Mouse (Mus musculus) intestine, embryonic 14.5 days (tissue): Measurements from ENCODE around the gene Trappc11. TPM values are rescaled to one million over a fixed set of nuclear protein-coding genes. Genes with fewer than 3 reads are reported as not detected.
A peak's percentile ranks its signal among the peaks of the same experiment; 100 is the strongest.

Source experiments
- ATAC-seq: fragments of 200-750 bp; cut with Nextera tagmentation; replicated peaks from 2 replicates; pipeline ENCODE4 v1.8.0; 2017; ENCODE audit warnings: low read depth, moderate number of reproducible peaks, moderate TSS enrichment, moderate library complexity; ENCODE audit not compliant: low FRiP score, low TSS enrichment
- DNase-seq: peaks from one replicate; pipeline ENCODE4 v3.0.0-alpha.2; 2018; ENCODE audit warnings: low spot score
- H3K27ac ChIP-seq: fragments of 300-500 bp; sonication (generic); 2 replicates; pipeline ENCODE4 v1.5.1; 2014; ENCODE audit warnings: low read depth, mild to moderate bottlenecking, control low read depth
- H3K27me3 ChIP-seq: fragments of 300-500 bp; sonication (generic); replicated peaks from 2 replicates; pipeline ENCODE4 v1.6.1; 2014; ENCODE audit warnings: low read length, control low read depth; ENCODE audit not compliant: control insufficient read depth, insufficient read depth
- H3K36me3 ChIP-seq: fragments of 300-500 bp; sonication (generic); 2 replicates; pipeline ENCODE4 v1.6.1; 2014; ENCODE audit warnings: low read length, control low read depth; ENCODE audit not compliant: control insufficient read depth, insufficient read depth
- H3K4me1 ChIP-seq: fragments of 300-500 bp; sonication (generic); replicated peaks from 2 replicates; pipeline ENCODE4 v1.6.1; 2014; ENCODE audit warnings: low read length, control low read depth, mixed read lengths; ENCODE audit not compliant: control insufficient read depth, insufficient read depth
- H3K4me2 ChIP-seq: fragments of 300-500 bp; sonication (generic); 2 replicates; pipeline ENCODE4 v1.6.1; 2014; ENCODE audit warnings: low read length
- H3K4me3 ChIP-seq: fragments of 300-500 bp; sonication (generic); 2 replicates; pipeline ENCODE4 v1.5.1; 2014; ENCODE audit warnings: low read depth, low read length, control low read depth, mixed read lengths
- H3K9ac ChIP-seq: fragments of 300-500 bp; sonication (generic); 2 replicates; pipeline ENCODE4 v1.6.1; 2014; ENCODE audit warnings: mild to moderate bottlenecking, low read length
- H3K9me3 ChIP-seq: fragments of 300-500 bp; sonication (generic); 2 replicates; pipeline ENCODE4 v1.6.1; 2016; ENCODE audit warnings: low read length, control low read depth; ENCODE audit not compliant: control insufficient read depth
- WGBS: fragments of 180-500 bp; shearing (Covaris S2); extraction: QIAGEN DNeasy Blood & Tissue Kit; methylation state at CpG from one replicate; pipeline ENCODE4 v1.1.7; 2014; 5-methylcytosine and 5-hydroxymethylcytosine counted together
- polyA plus RNA-seq: library from polyadenylated mRNA; unstranded; fragments of >200 nt; fragmentation: Nextera tagmentation; extraction: Ambion mirVana; gene quantifications from 2 replicates; pipeline ENCODE4 v1.2.1, GENCODE M21; 2014

The Trappc11 gene
- polyA plus RNA-seq: 28.6 and 35.1 TPM in 2 replicates

DNA sequence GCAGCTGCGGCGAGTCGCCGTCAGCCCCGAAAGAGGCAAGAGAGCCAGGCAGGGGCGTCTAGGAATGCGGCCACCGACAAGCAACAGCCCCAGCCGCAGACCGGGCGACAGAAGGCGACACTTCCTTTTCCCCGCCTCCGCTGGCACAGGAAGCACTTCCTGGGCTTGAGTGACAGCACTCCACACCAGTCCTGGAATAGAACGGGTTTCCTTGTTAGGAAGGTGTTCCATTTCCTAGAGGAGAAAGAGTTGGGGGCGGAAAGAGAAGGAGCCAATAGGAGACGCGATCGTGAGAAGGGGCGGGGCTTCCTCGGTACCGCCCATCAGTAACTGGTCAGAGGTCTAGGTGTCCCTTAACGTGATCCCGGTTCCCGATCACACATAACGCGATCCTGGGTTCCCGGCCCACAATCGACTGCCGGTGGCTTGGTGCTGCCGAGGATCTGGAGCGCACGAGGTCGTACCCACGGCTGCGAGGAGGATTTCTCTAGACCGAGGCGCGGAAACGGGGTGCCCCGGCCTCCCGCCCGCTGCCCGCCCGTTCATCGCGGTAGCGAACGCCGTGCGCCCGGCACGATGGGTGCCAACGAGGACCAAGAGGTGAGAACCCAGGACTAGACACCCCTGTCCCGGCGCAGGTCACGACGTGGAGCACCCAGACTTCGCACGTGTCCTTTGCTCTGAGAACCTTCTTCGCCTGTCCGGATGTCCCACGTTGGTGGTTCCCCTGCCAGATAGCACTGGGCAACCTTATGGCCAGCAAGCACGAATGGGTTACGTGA is at the start of gene Trappc11, which contains the start of gene Rwdd4a:
Gene Trappc11, minus strand, starts transcription at position 127 of the 782 bp plus-strand sequence.
Gene Rwdd4a, plus strand, starts transcription at position 321 of the 782 bp plus-strand sequence.
- Histone ChIP-seq H3K36me3 (peaks cover 30% of the 10 kb centered on the region), H3K27me3 (no peaks in the 10 kb centered on the region), H3K9ac (peak within 1 kb of the TSS; percentile 93), H3K4me2 (peak within 1 kb of the TSS; percentile 94), H3K4me3 (peak within 1 kb of the TSS; percentile 90), H3K27ac (peak within 1 kb of the TSS; percentile 64), H3K9me3 (no peaks in the 10 kb centered on the region), H3K4me1 (peaks cover 13% of the 10 kb centered on the region)
- DNase-seq (peak; percentile 95), ATAC-seq (peak; percentile 100)
- WGBS: under 1% methylated on average over 61 of the region's 65 CpGs

DNA sequence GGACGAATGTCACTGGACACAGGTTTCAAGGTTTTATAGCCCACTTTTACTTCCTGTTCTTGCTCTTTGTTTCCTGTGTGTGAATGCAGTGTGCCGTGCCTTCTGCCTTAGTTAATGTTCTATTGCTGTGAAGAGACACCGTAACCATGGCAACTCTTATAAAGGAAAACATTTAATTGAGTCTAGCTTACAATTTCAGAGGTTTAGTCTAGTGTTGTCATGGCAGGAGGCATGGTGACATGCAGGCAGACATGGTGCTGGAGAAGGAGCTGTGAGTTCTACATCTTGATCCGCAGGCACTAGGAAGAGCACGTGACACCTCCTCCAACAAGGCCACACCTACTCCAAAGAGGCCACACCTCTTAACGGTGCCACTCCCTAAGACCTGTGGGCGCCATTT is 48.2 kb upstream of the Trappc11 start:
- no peak overlapping the region for H3K9ac ChIP-seq
- H3K27ac ChIP-seq: no peak overlapping the region
- H3K9me3 ChIP-seq: no peaks in the 10 kb centered on the region
- 83% methylated on average over 7 of the region's 7 CpGs for WGBS
- H3K4me1 ChIP-seq: no peaks in the 10 kb centered on the region
- no peak overlapping the region for H3K4me2 ChIP-seq
- DNase-seq (no peak), ATAC-seq (no peak)
- H3K27me3 ChIP-seq: no peaks in the 10 kb centered on the region
- no peaks in the 10 kb centered on the region for H3K36me3 ChIP-seq
- H3K4me3 ChIP-seq: no peak overlapping the region

DNA sequence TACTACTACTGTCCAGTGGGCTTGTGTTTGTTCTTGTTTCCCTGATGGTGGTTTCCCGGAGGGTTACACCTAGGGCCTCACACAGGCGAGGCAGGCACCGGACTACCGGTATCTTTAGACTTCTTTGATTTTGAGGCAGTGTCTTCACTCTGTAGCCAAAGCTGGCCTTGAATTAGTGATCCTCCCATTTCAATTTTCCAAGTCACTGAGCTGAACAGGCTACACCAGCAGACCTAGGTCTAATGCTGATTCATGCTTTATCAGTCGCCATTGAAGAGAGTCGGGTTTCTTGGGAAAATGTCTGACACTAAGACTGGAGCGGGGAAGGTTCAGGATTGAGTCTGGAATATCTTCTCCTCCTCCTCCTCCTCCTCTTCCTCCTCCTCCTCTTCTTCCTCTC is 40.2 kb upstream of the Trappc11 start:
- no peaks in the 10 kb centered on the region for H3K36me3 ChIP-seq
- DNase-seq: no peak
- H3K27me3 ChIP-seq: no peaks in the 10 kb centered on the region
- no peak overlapping the region for H3K4me3 ChIP-seq
- no peak for ATAC-seq
- H3K4me1 ChIP-seq: no peaks in the 10 kb centered on the region
- H3K4me2 ChIP-seq: no peak overlapping the region
- H3K27ac ChIP-seq: no peak overlapping the region
- 87% methylated on average over 7 of the region's 7 CpGs for WGBS
- H3K9ac ChIP-seq: no peak overlapping the region
- H3K9me3 ChIP-seq: 0 out of 2 replicates have a peak, but pooled peaks cover 2% of the 10 kb centered on the region

DNA sequence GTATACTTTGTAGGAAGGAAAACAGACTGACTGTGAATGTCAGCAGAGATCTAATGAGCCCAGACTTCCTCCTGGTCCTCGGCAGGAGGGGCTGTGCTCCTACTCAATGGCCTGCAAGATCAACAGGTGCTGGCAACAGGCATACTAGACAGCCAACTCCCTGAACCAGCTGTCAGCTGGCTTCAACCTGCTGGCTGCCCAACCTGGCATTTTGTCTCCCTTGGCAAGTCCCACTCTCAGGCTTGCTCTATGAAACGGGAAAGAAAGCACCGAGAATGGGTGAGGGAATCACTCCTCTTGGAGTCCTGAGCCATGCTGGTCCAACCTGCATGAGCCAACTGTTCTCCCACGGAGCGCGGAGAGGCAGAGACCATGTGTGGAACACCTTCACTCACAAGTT is 36.9 kb upstream of the Trappc11 start:
- Histone ChIP-seq H3K9me3 (no peaks in the 10 kb centered on the region), H3K4me3 (no peak overlapping the region), H3K27me3 (no peaks in the 10 kb centered on the region), H3K9ac (no peak overlapping the region), H3K4me2 (no peak overlapping the region), H3K4me1 (no peaks in the 10 kb centered on the region), H3K36me3 (no peaks in the 10 kb centered on the region), H3K27ac (no peak overlapping the region)
- no peak for DNase-seq
- no peak for ATAC-seq
- 89% methylated on average over 6 of the region's 6 CpGs for WGBS

DNA sequence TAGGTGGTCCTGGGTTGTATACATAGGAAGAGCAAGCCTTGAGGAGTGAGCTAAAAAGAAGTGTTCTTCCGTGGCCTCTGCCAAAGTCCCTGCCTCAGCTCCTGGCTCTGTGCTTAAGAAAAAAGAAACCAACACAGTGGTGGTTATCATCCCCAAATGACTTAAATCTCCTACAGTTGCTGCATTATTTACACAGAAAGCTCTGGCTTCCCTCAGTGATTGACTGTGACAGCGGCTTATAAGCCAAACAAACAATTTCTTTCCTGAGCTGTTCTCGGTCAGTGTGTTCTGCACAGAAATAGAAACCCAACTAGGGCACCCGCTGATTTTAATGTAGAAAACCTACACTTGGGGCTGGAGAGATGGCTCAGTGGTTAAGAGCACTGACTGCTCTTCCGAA is 34.8 kb upstream of the Trappc11 start:
- no peak for DNase-seq
- H3K27ac ChIP-seq: no peak overlapping the region
- no peaks in the 10 kb centered on the region for H3K36me3 ChIP-seq
- H3K9me3 ChIP-seq: no peaks in the 10 kb centered on the region
- H3K9ac ChIP-seq: no peak overlapping the region
- ATAC-seq: no peak
- H3K27me3 ChIP-seq: no peaks in the 10 kb centered on the region
- WGBS: 46% methylated on average over 5 of the region's 5 CpGs
- no peak overlapping the region for H3K4me3 ChIP-seq
- H3K4me1 ChIP-seq: no peaks in the 10 kb centered on the region
- no peak overlapping the region for H3K4me2 ChIP-seq

DNA sequence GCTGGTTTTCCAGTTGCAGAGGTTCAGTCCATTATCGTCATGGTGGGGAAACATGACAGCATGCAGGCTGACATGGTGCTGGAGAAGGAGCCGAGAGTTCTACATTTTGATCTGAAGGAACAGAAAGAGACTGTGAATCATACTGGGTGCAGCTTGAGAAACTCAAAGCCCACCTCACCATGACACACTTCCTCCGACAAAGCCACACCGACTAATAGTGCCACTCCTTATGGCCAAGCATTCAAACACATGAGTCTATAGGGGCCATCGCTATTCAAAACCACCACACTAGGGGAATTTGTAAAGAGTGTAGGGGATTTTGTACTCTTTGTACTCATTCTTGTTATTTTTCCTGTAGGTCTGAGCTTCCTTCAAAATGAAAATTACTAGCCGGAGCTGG is 33.3 kb upstream of the Trappc11 start:
- no peak overlapping the region for H3K9ac ChIP-seq
- H3K4me3 ChIP-seq: no peak overlapping the region
- WGBS: 93% methylated on average over 6 of the region's 6 CpGs
- ATAC-seq (no peak), DNase-seq (no peak)
- no peak overlapping the region for H3K4me2 ChIP-seq
- no peaks in the 10 kb centered on the region for H3K9me3 ChIP-seq
- no peaks in the 10 kb centered on the region for H3K36me3 ChIP-seq
- no peaks in the 10 kb centered on the region for H3K27me3 ChIP-seq
- no peaks in the 10 kb centered on the region for H3K4me1 ChIP-seq
- H3K27ac ChIP-seq: no peak overlapping the region

DNA sequence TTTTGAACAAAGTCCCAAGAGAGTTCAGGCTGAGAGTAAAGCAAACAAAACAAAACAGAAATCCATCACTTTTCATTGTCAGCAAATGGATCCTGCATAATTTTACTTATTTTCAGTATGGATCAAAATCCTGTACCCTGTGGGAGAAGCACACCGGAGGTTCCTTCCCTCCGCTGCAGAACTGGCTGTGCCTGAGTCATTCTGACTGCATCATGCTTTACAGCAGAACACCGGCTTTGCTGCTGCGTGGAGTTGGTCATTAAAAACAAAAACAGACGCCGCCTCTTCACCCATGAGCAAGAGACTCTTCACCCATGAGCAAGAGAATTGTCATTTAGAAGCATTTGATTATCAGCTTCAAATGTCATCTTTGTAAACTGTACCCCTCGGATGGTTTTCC is 27.5 kb upstream of the Trappc11 start:
- Histone ChIP-seq H3K9ac (no peak overlapping the region), H3K9me3 (no peaks in the 10 kb centered on the region), H3K4me3 (no peak overlapping the region), H3K27ac (no peak overlapping the region), H3K27me3 (no peaks in the 10 kb centered on the region), H3K4me2 (no peak overlapping the region), H3K4me1 (no peaks in the 10 kb centered on the region), H3K36me3 (no peaks in the 10 kb centered on the region)
- ATAC-seq: no peak
- whole genome bisulfite sequencing: 88% methylated on average over 7 of the region's 7 CpGs
- no peak for DNase-seq

DNA sequence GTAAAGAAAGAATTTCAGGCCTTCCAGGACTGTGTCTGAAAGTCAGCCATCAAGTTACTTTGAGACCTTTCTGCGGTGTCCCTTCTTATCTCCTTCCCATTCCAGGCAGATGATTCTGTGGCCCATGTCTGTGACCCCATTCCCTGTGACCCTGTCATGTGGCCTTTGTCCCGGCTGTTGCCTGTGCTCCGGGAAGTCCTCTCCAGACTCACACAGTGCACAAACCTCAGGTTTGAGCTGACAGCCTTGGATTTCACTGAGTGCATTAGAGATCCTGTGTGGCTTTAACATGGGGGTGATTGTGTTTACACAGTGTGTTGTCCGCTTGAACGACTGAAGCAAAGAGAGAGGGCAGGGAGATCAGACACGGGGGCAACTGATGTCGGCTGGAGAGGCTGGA is 25.0 kb upstream of the Trappc11 start:
- Histone ChIP-seq H3K9ac (no peak overlapping the region), H3K9me3 (no peaks in the 10 kb centered on the region), H3K27me3 (no peaks in the 10 kb centered on the region), H3K4me3 (no peak overlapping the region), H3K36me3 (0 out of 2 replicates have a peak, but pooled peaks cover 2% of the 10 kb centered on the region), H3K4me2 (no peak overlapping the region), H3K4me1 (no peaks in the 10 kb centered on the region), H3K27ac (no peak overlapping the region)
- no peak for ATAC-seq
- WGBS: 34% methylated on average over 7 of the region's 7 CpGs
- no peak for DNase-seq

DNA sequence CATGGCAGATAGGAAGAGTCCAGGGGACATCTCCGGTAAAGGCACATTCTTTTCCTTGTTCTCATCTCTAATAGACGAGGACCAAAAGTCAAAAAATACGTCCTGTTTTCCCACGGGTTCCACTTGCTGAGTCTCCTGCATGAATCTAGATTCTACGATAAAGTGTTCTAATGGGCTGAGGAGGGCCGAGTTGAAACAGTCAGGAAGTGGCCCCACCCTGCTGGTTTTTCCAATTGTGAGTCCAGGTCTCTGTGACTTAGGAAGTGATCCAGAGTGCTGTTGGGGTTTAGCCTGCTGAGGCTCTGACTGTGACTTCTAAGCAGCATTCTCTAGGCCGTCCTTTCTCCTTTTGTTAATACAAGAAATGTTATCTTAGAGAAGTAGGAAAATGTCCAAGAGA is 23.2 kb upstream of the Trappc11 start:
- WGBS: 85% methylated on average over 7 of the region's 7 CpGs
- Histone ChIP-seq H3K27me3 (no peaks in the 10 kb centered on the region), H3K4me3 (no peak overlapping the region), H3K4me1 (no peaks in the 10 kb centered on the region), H3K4me2 (no peak overlapping the region), H3K9me3 (no peaks in the 10 kb centered on the region), H3K27ac (no peak overlapping the region), H3K9ac (no peak overlapping the region), H3K36me3 (peaks cover 9% of the 10 kb centered on the region)
- ATAC-seq: no peak
- DNase-seq: no peak
